Mouse (Mus musculus): ENCODE results near the gene Arl6ip5.

- TF ChIP-seq POLR2A (IDR thresholded peaks at IDR 0.05; ENCODE audit: extremely low read depth, insufficient read depth, low read length) (no peak), CTCF (IDR thresholded peaks at IDR 0.05; ENCODE audit: low read depth, low read length) (no peak)
Measured at GRCm38 (mm10) chr6:97179367-97179828, 31.1 kb upstream of the Arl6ip5 start.
